Mouse (Mus musculus) urinary bladder, postnatal 36 days (tissue): ENCODE data around the gene Mthfr.
"Not testable (repeated sequence)": the region's sequence is repeated elsewhere in the genome, so short reads cannot be mapped to it uniquely, and the experiment has no call there.

Experiments used
- DNase-seq, 2 experiments: peaks; one replicate each; pipeline ENCODE4 v3.0.0; 2022; ENCODE audit warnings: low spot score in 2 of 2, mixed read lengths in 1 of 2

The Mthfr gene

DNA sequence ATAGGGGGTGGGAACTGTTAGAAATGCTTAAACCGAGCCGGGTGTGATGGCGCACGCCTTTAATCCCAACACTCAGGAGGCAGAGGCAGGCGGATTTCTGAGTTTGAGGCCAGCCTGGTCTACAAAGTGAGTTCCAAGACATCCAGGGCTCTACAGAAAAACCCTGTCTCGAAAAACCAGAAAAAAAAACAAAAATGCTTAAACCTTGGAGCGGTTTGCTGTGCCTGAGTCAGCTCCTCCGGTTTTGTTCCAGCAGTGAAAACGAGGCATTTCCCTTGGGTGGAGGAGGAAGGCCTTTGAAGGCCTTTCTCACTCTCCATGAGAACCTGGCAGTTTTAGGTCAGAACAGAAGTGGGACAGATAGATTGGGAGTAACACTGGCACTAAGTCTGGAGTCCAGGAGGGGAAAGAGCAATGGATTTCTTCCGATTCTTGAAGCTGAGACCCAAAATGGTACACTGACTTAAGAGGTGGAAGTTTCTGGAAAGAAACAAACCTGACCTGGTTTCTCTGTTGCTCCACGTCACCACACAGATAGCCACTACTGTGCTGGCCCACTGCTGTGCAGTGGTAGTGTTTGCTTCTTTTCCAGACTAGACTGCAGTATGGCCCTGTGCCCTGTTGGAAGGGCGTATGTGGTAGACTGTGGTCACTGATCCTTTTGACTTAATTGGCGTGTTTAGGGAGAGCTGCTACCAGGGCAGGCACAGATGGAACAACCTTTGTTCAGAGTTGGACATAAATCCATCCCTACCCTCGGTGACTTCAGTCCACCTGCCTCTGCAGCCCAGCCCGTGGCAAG lies 1.4 kb downstream of the Mthfr start:
- DNase-seq, result peak in 1 of 2 experiments; percentile 24

DNA sequence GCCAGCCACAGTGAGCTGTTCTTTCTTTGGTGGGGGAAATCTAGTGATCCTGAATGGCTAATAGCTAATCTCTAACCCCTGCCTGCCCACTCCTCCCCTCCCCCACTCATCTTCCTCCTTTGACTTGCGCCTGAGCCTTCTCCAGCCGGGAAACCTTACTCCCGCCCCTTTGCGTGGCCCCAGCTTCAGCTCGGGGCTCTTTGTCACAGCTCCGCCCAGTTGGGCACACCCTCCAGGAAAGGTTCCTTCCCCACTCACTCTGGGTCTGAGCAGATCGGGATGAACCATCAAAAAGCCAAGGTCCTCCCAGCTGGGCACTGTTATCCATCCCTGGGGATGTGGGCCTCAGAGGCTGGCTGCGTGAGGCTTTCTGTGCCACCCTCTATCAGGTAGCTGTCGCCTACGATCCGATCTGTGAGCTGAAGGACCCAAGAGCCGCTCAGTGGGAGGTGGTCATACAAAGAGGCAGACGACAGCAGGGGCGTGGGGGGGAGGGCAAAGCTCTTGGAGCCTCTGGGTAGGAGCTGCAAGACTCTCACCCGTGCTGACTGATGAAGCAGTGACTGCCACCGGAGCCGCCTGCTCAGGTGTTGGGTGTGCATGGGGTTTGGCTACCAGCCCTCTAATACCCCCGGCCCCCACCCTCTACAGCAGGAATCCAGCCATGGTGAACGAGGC lies 2.2 kb downstream of the Mthfr start:
- DNase-seq, result peak; percentile 32 to 72

DNA sequence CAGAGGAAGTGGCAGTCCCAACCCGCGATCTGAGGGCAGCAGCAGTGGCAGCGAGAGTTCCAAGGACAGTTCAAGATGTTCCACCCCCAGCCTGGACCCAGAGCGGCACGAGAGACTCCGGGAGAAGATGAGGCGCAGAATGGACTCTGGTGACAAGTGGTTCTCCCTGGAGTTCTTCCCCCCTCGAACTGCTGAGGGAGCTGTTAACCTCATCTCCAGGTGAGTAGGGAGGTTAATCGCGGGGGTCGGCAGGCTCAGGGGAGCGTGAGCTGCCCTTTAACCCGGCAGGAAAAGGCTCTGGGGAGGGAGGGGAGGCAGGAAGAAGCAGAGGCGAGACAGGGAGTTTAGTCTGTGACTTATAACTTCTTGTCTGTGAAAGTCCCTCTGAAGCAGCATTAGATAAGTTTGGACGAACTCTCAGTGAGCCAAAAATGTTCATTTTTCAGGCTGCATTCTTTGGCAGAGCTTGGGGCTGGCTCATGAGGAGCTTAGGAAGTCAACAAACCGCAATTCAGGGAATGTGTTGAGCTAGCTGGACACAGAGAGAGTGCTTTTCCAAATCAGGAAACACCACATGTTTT lies 2.8 kb downstream of the Mthfr start:
- DNase-seq, result peak in 1 of 2 experiments; percentile 29

DNA sequence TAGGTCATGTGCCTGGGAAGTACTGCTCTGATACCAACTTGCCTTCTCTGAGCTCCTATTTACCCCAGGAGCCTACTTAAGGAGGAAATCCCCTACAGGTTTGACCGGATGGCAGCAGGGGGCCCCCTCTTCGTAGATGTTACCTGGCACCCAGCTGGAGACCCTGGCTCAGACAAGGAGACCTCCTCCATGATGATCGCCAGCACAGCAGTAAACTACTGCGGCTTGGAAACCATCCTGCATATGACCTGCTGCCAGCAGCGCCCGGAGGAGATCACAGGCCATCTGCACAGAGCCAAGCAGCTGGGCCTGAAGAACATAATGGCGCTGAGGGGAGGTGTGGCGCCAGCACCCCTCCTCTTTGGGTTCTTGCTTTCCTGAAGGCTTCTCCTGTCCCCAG lies 4.5 kb downstream of the Mthfr start:
- not testable (repeated sequence) for DNase-seq

DNA sequence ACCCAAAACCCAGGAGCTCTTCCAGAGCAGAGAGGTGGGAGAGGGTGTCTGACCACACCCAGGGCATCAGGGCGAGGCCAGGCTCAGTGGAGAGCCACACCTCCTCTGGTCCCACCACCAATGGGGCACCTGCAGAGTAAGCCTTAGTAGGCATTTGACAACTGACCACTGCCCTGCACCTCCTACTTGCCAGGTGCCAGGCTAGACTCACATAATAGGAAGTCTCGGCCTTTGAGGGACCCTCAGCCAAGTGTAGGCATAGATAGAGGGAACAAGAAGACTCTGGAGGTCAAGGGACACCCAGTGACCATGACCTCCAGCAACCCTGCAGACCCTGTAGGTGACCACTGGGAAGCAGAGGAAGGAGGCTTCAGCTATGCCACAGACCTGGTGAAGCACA lies 5.2 kb downstream of the Mthfr start:
- DNase-seq, result no peak

DNA sequence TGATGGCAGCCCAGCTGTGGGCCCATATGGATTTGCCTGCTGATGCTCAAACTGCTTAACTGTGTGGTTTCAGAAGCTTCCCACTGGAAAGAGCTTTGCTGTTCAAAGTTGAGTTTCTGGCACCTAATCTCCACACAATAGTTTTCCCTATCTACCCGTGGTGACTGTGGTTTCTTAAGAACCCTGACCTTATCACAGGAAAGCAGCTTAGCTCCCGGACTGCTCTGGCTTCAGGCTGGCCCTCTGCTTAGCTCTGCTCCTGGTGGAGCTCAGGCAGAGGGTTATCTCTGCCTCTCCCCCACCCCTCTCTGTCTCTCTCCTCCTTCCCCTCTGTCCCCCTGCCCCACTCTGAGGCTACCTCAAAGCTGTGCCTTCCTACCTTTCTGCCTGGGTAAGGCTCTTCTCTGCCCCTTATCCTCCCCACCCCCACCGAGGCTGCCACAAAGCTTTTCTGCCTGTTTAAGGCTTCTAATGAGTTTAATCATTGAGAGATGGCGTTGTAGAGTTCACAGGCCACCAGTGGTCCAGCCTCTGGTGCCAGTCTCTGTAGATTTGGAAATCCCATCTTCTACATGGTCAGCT lies 7.7 kb downstream of the Mthfr start:
- no peak for DNase-seq

DNA sequence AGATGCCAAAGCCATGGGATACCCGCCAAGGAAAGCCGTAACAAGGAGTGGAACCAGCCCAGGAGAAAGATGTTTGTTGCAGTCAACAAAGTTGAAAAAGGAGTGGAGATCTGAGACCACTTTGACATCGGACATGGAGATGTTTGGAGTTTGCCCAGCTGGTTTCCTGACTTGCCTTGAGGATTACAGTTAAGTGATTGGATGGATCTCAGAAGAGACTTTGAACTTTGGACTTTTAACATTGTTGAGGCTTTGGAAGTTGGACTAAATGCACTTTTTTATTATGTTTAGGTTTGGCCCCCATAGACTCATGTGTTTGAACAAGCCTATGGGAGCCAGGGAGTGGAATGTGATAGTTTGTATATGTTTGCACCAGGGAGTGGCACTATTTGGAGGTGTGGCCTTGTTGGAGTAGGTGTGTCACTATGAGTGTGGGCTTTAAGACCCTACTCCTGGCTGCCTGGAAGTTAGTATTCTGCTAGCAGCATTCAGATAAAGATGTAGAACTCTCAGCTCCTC lies 11.6 kb downstream of the Mthfr start:
- not testable (repeated sequence) for DNase-seq

DNA sequence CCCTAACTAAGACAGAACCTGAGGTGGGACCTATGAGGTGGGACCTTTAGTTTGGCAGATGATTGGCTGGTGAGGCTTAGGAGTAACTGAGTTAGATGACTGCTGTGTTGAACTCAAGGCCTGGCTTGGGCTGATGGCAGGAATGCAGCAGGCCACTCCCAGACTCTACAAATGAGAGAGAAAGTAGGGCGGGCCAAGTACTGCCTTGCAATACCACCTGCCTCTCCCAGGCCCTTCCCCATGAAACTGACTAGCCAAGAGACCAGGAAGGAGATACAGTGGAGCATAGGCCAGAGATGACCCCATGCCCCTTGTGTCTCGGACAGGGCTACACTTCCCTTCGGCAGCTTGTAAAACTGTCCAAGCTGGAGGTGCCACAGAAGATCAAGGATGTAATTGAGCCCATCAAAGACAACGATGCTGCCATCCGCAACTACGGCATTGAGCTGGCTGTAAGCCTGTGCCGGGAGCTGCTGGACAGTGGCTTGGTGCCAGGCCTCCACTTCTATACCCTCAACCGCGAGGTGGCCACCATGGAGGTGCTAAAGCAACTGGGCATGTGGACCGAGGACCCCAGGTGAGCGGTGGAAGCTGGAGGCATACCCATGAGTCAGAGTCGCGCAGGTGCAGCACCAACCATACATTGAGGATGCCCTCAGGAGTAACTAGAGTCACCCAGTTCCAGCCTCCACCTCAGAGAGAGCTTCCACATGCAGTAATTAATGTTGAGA lies 12.3 kb downstream of the Mthfr start:
- DNase-seq, result no peak

DNA sequence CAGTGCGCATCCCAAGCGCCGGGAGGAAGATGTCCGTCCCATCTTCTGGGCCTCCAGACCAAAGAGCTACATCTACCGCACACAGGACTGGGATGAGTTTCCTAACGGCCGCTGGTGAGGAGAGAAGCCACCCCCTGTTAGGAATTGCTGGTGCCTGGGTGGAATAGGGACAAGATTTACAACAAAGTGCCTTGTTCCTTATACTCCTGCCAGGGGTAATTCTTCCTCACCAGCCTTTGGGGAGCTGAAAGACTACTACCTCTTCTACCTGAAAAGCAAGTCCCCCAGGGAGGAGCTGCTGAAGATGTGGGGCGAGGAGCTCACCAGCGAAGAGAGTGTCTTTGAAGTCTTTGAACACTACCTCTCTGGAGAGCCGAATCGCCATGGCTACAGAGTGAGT lies 13.0 kb downstream of the Mthfr start:
- DNase-seq, result no peak

DNA sequence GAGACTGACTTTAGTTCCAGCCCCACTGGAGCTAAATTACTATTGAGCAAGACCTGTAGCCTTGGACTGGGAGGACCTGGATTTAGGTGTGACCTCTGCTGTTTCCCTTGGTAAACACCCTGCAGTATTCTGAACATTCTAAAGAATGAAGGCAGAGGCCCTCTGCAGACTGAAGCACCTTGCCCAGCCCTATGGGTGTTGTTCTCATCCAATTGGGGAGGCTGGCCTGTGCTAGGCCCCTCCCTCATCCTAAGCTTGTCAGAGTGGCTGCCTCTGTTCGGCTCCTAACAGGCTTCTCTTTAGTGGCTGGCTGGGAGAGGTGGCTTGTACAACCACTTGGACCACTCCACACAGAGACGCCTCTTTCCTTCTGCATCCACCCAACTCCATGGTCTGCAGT lies 14.1 kb downstream of the Mthfr start:
- DNase-seq, result no peak

DNA sequence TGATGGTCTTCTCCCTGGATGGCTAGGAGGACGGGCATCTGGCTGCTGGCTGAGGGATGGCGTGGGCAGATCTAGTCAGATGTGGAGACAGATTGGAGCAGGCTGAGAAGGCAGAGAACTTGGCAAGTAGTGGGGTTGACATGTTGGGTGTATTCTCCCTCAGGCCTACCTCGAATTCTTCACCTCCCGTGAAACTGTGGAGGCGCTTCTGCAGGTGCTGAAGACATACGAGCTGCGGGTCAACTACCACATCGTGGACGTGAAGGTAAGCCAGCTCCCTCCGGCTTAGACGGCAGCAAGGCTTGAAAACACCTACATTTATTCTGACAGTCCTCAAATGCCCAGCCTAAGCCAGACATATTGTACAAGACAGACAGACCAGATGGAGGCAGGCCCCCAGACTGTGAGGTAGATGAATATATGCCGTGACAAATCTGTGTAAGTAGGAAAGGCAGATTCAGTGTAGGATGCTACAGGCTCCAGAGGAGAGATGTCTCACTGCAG lies 14.6 kb downstream of the Mthfr start:
- DNase-seq, result no peak

DNA sequence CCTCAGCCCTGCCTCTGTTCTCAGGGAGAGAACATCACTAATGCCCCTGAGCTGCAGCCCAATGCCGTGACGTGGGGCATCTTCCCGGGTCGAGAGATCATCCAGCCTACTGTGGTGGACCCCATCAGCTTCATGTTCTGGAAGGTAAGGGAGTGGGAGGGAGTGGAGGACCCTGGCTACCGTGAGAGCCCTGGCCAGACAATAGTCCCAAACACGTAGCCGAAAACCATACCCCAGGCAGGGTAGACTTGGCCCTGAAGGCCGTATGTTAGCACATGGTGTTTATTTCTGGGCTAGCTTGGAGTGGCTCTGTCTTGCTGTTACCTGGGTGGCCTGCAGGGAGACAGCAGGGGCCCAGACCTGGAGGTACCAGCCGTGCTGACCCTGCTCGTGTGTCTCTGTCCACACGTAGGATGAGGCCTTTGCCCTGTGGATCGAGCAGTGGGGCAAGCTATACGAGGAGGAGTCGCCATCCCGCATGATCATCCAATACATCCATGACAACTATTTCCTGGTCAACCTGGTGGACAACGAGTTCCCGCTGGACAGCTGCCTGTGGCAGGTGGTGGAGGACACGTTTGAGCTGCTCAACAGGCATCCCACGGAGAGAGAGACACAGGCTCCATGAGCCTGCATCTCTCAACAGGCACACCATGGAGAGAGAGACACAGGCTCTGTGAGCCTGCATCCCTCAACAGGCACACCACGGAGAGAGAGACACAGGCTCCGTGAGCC lies 16.3 kb downstream of the Mthfr start:
- DNase-seq, result no peak

DNA sequence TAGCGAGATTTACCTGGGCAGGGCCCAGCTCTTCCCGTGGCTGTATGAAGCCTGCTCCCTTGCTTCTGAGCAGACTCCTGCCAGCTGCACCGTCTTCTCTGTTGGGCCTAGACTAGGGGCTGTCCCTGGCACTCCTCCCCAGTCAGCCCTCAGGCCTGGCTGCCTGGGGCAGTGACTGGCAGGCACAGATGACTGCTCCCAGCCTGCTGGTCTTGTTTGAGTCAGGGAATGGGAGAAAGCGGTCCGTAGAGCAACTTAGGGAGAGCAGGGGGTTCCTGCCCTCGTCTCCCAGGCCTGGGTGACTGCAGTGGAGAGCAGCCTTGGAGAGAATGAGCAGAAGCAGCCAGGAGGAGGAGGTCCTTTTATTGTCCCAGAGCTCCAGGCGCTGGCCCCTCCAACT lies 17.4 kb downstream of the Mthfr start:
- DNase-seq, result no peak

DNA sequence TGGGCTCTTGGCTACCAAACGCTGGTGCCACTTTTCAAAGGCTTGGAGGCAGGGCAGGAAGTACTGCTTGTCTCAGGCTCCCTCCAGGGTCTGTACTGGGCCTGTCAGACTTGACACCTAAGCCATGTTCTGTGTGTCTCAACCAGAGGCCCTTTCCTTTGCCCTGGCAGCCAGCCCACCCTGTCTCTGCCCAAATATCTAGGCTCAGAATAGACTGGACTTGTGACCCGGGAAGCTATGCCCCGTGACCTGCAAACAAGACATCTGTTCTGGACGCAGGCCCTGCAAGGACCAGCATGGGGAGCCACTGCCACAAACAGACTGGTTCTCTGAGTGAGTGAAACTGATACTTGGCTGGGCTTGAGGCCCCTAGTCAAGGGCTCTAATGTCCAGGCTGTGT lies 17.9 kb downstream of the Mthfr start:
- peak in 1 of 2 experiments; percentile 59 for DNase-seq

DNA sequence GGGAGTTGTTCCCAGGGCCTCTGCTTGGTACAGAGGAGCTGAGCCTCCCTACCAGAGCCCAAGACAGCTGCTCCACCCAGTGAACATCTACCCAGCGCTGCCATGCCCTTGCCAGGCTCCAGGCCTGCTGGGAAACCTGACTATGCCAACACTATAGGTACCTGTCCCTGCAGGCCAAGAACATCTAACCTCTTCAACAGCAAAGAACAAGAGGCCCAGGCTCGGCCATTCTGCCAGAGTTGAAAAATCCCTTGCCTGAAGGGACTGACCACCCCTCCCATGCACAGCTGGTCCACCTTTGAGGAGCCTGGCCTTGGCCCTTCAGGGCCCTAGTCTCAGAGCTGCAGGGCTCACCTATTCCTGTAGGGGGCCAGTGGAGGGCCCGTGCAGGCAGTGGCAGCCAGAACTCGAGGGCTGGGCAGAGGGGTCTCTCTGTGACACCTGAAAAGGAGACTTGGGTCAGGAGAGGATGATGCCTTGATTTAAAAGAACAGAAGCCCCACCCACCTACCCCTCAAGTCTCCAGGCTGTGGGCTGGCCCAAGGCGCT lies 18.9 kb downstream of the Mthfr start:
- no peak for DNase-seq

DNA sequence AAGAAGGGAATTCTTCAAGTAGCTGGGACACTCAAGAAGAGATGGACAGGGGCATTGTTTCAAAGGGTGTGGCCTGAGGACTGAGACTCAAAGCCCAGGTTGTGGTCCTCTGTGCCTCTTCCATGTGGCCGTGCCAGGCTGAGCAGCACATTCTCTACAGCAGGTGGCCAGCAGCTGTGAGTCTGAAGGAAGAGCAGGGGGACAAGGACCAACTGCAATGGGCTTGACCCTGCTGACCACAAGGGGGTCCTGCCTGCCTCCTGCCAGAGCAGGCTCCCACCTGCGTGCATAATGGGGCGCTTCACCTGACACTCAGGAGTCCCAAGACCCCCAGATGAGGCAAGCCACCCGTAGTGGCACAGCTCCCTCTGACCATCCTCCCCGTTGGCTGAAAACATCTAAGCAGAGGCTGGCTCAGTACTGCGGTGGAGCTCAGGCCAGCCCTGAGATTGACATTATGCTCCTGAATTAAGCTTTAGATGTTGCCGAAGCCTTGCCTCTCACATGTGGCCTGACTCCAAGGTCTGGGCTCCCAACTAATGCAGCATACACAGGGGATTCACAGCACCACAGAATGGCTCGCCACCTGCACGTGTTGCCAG lies 19.4 kb downstream of the Mthfr start:
- DNase-seq, result no peak

DNA sequence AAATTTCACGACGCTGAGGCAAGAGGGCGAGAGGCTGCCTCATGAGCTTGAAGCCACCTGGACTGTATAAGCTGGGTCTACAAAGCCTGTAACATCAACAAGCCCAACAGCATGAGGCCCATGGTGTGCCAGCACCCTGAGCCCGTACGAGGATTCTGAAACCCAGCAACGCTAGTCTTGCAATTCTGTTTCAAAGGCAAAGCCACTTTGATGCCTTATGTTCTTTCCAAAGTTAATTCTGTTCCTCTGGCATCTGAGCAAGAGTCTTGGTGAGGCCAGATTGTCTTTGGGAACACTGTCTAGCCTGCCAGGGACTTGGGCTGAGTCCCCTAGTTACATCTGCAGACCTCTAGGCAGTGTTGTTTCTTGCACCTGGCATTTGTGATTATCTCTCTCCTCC lies 20.1 kb downstream of the Mthfr start:
- DNase-seq, result no peak

DNA sequence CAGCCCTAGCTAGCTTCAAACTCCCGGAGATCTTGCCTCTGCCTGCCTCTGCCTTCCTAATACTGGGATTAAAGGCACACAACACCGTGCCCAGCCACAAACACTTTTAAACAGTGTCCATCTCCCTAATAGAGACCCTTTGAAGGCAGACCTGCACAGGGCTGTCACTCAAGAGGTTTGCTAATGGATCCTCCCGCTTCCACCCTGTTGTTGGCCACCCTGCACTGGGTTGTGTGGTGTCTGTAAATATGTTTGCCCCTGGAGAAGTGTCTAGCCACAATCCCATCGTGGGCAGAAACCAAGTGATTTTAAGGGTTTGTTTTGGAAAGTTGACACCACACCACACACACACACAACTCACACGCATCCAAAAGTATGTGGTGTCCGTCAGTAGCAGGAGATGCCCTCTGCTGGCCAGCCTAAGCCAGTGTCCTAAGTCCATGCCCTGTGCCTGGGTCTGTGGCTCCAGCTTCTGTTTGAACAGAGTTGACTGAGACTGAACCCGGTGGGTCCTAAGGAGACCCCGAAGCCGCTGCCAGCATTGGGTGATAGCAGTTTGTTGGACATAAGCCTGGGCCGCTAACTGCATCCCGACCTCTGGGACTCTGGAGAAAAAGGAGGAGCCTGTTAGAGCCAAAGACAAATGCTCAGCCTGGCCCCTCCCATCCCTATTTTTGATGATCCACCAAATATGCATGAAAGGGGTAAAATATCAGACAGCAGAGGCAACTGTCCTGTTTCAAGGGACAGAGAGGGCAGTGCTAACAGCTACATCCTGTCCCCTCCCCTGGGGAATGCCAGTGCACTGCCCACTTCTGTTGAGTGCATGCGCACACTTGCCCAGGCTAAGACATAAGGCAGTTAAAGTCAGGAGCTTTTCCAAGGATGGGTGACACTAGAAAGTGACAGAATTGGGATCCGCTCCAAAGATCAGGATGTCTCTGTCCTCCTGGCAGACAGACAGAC lies 21.5 kb downstream of the Mthfr start:
- peak in 1 of 2 experiments; percentile 29 for DNase-seq

DNA sequence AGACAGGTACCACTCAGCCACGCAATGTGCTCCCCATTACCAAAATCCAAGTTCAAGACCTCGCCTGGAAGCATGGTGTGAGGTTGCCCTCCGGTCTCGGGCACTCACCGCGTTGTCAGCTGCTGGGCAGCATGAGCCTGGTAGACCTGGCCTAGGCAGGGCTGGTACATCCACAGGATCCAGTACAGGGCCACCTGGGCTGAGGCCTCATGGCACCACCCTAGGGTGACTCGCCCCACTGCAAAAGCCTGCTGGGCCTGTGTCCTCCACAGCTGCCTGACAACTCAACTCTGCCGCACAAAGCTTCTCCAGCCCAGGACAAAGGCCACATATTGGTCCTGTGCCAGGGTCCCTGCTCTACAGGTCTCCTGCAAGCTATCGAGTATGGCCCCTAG lies 22.2 kb downstream of the Mthfr start:
- no peak for DNase-seq
